Mouse (Mus musculus): ENCODE data around the gene Rpl5. TPM values are rescaled to one million over a fixed set of nuclear protein-coding genes. Genes with fewer than 3 reads are reported as not detected.

Rpl5 gene
- polyA plus RNA-seq, 1 experiment from 2014 or later, result 96.2 TPM

Other genes with a start within 250 kb of the Rpl5 start
- gene Gfi1, start 174.5 kb upstream of the Rpl5 start, polyA plus RNA-seq (2016; fragmentation: Nextera tagmentation; extraction: Ambion mirVana), result not detected in 2 replicates
- 0.21 and 0.30 TPM in 2 replicates for gene Ube2d2b, start 70.4 kb upstream of the Rpl5 start, polyA plus RNA-seq (2016; fragmentation: Nextera tagmentation; extraction: Ambion mirVana)
- 48.0 and 49.6 TPM in 2 replicates for gene Evi5, start 25.4 kb upstream of the Rpl5 start, polyA plus RNA-seq (2016; fragmentation: Nextera tagmentation; extraction: Ambion mirVana)
- 16.2 and 16.6 TPM in 2 replicates for gene Fam69a, start 86.6 kb downstream of the Rpl5 start, polyA plus RNA-seq (2016; fragmentation: Nextera tagmentation; extraction: Ambion mirVana)
- gene Mtf2, start 165.2 kb downstream of the Rpl5 start, polyA plus RNA-seq (2016; fragmentation: Nextera tagmentation; extraction: Ambion mirVana), result 133 and 152 TPM in 2 replicates
- 30.6 and 38.4 TPM in 2 replicates for gene Tmed5, start 232.1 kb downstream of the Rpl5 start, polyA plus RNA-seq (2016; fragmentation: Nextera tagmentation; extraction: Ambion mirVana)
- 14.3 and 15.8 TPM in 2 replicates for gene Ccdc18, start 232.4 kb downstream of the Rpl5 start, polyA plus RNA-seq (2016; fragmentation: Nextera tagmentation; extraction: Ambion mirVana)